Mouse (Mus musculus): ENCODE measurements around the gene Ncf2.

GRCm38 (mm10) chr1:152815265-152815701 is 15.3 kb downstream of the Ncf2 start:
- no peak for TF ChIP-seq CTCF (IDR thresholded peaks at IDR 0.05; ENCODE audit: low read depth, low read length)
- TF ChIP-seq TAL1 (conservative IDR thresholded peaks at IDR 0.05; ENCODE audit: low read depth, low read length) = no peak
- no peak for TF ChIP-seq GATA1 (IDR thresholded peaks at IDR 0.05; ENCODE audit: borderline replicate concordance, low read length)

Measured in G1E (cell line).